Mouse (Mus musculus): Measurements from ENCODE around the gene Myo1g. TPM values are rescaled to one million over a fixed set of nuclear protein-coding genes. Genes with fewer than 3 reads are reported as not detected.

Myo1g gene
- total and polyA plus RNA-seq, 2 experiments from 2014 or later: 0.39 to 0.68 TPM

- H3K36me3 ChIP-seq (ENCODE audit: insufficient read depth, low read length): no peaks in the 10 kb centered on the region
- no peaks in the 10 kb centered on the region for H3K4me1 ChIP-seq (ENCODE audit: insufficient read depth, low read length)
- no peak overlapping the region for H3K4me2 ChIP-seq (ENCODE audit: low read depth, low read length)
- no peak overlapping the region for H3K9ac ChIP-seq (replicated peaks; ENCODE audit: low read length)
- H3K4me3 ChIP-seq (ENCODE audit: low read length): no peak overlapping the region
- H3K27me3 ChIP-seq (ENCODE audit: insufficient read depth, low read length): no peaks in the 10 kb centered on the region
- peak; percentile 77 for ATAC-seq
- peak overlapping the region; percentile 38; the same call in 1 of the 2 replicates for H3K27ac ChIP-seq
- peak; percentile 66 for TF ChIP-seq CTCF (IDR thresholded peaks at IDR 0.05; ENCODE audit: low read depth)
- peak; percentile 71 for DNase-seq (ENCODE audit: low spot score)
- WGBS: 34% methylated on average over 6 of the region's 6 CpGs
- H3K9me3 ChIP-seq (ENCODE audit: low read length): no peaks in the 10 kb centered on the region
Observed at GRCm38 (mm10) chr11:6489691-6490503, 30.9 kb downstream of the Myo1g start.

DNA sequence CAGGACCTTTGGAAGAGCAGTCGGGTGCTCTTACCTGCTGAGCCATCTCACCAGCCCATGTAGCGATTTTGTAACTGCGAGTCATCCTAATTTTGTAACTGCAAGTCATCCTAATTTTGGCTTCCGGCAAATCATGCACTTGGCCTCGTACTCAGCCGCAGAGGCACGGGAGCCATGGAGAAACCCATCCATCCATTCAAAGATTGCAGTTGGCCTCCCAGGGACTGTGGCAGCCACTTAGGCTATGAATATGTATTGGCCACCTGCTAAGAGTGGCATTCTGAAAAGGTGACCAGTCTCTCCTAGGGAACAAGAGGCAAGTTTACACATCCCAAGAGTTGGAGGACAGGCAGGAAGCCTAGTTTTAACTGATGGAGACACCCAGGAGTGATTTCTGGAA lies 31.5 kb downstream of the Myo1g start:
- ATAC-seq (peak; percentile 80), DNase-seq (ENCODE audit: low spot score) (peak; percentile 55)
- Histone ChIP-seq H3K4me3 (ENCODE audit: low read length) (no peak overlapping the region), H3K9ac (replicated peaks; ENCODE audit: low read length) (no peak overlapping the region), H3K9me3 (ENCODE audit: low read length) (no peaks in the 10 kb centered on the region), H3K27ac (peak overlapping the region; percentile 38; the same call in 1 of the 2 replicates), H3K4me2 (ENCODE audit: low read depth, low read length) (no peak overlapping the region), H3K27me3 (ENCODE audit: insufficient read depth, low read length) (no peaks in the 10 kb centered on the region), H3K4me1 (ENCODE audit: insufficient read depth, low read length) (no peaks in the 10 kb centered on the region), H3K36me3 (ENCODE audit: insufficient read depth, low read length) (no peaks in the 10 kb centered on the region)
- TF ChIP-seq CTCF (IDR thresholded peaks at IDR 0.05; ENCODE audit: low read depth): no peak
- 31% methylated on average over 7 of the region's 7 CpGs for WGBS

DNA sequence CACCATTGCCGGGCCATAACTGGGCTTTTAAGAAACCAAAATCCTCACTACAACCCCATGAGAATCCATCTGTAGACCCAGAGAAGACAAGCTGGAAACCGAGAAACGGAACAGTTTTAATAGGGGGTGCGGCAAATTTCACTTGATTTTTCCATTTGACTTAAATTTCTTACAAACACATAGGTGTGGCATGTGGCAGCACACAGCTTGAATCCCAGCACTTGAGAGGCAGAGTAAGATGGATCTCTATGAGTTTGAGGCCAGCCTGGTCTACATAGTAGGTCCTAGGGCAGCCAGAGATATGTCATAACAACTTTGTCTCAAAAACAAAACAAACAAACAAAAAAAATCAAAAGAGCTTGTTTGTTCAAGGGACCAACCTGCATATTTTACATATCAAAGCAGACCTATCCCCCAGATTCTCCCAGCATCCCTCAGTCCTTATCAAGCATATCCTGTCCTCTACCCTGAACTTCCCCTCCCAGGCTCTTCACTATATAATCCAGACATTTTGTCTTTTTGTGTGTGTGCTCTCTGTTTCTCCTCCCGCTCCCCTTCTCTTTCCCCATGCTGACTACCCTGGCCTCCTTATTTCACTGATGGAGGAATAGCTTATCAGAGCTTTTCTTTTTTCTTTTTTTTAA lies 32.6 kb downstream of the Myo1g start:
- Histone ChIP-seq H3K36me3 (ENCODE audit: insufficient read depth, low read length) (no peaks in the 10 kb centered on the region), H3K27me3 (ENCODE audit: insufficient read depth, low read length) (no peaks in the 10 kb centered on the region), H3K4me1 (ENCODE audit: insufficient read depth, low read length) (no peaks in the 10 kb centered on the region), H3K4me3 (ENCODE audit: low read length) (no peak overlapping the region), H3K4me2 (ENCODE audit: low read depth, low read length) (no peak overlapping the region), H3K9me3 (ENCODE audit: low read length) (no peaks in the 10 kb centered on the region), H3K9ac (replicated peaks; ENCODE audit: low read length) (no peak overlapping the region), H3K27ac (no peak overlapping the region)
- DNase-seq (ENCODE audit: low spot score) (no peak), ATAC-seq (no peak)
- no peak for TF ChIP-seq CTCF (IDR thresholded peaks at IDR 0.05; ENCODE audit: low read depth)
- 97% methylated on average over 5 of the region's 5 CpGs for WGBS

GRCm38 (mm10) chr11:6487496-6487895 lies 33.3 kb downstream of the Myo1g start:
- no peaks in the 10 kb centered on the region for H3K9me3 ChIP-seq (ENCODE audit: low read length)
- DNase-seq (ENCODE audit: low spot score): no peak
- H3K27ac ChIP-seq: no peak overlapping the region
- H3K27me3 ChIP-seq (ENCODE audit: insufficient read depth, low read length): no peaks in the 10 kb centered on the region
- no peak overlapping the region for H3K4me3 ChIP-seq (ENCODE audit: low read length)
- no peak for ATAC-seq
- no peaks in the 10 kb centered on the region for H3K36me3 ChIP-seq (ENCODE audit: insufficient read depth, low read length)
- H3K4me1 ChIP-seq (ENCODE audit: insufficient read depth, low read length): 0 out of 2 replicates have a peak, but pooled peaks cover 5% of the 10 kb centered on the region
- WGBS: 58% methylated on average over 7 of the region's 7 CpGs
- no peak for TF ChIP-seq CTCF (IDR thresholded peaks at IDR 0.05; ENCODE audit: low read depth)
- no peak overlapping the region for H3K9ac ChIP-seq (replicated peaks; ENCODE audit: low read length)
- no peak overlapping the region for H3K4me2 ChIP-seq (ENCODE audit: low read depth, low read length)

DNA sequence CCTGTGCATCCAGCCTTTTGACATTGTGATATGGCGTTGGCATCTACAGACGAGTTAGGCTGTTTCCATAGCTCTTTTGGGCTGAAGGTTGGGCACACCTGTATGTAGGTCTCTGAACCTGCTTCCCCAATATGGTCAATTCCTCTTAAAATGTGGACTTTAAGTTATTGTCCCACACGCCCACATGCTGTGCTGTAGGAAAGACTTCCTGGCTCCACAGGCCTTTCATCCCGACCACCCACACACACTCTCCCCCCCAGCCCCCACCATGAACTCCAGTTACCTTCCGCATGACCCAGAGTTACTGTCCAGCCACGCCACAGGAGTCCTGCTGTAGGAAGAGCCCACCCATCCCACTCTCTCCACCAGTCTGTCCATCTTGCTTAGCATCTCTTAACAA lies 33.8 kb downstream of the Myo1g start:
- no peak overlapping the region for H3K4me2 ChIP-seq (ENCODE audit: low read depth, low read length)
- no peaks in the 10 kb centered on the region for H3K27me3 ChIP-seq (ENCODE audit: insufficient read depth, low read length)
- H3K9me3 ChIP-seq (ENCODE audit: low read length): no peaks in the 10 kb centered on the region
- H3K9ac ChIP-seq (replicated peaks; ENCODE audit: low read length): no peak overlapping the region
- TF ChIP-seq CTCF (IDR thresholded peaks at IDR 0.05; ENCODE audit: low read depth): no peak
- H3K4me3 ChIP-seq (ENCODE audit: low read length): no peak overlapping the region
- WGBS: 64% methylated on average over 6 of the region's 6 CpGs
- 0 out of 2 replicates have a peak, but pooled peaks cover 8% of the 10 kb centered on the region for H3K4me1 ChIP-seq (ENCODE audit: insufficient read depth, low read length)
- DNase-seq (ENCODE audit: low spot score) (no peak), ATAC-seq (no peak)
- no peak overlapping the region for H3K27ac ChIP-seq
- H3K36me3 ChIP-seq (ENCODE audit: insufficient read depth, low read length): no peaks in the 10 kb centered on the region

DNA sequence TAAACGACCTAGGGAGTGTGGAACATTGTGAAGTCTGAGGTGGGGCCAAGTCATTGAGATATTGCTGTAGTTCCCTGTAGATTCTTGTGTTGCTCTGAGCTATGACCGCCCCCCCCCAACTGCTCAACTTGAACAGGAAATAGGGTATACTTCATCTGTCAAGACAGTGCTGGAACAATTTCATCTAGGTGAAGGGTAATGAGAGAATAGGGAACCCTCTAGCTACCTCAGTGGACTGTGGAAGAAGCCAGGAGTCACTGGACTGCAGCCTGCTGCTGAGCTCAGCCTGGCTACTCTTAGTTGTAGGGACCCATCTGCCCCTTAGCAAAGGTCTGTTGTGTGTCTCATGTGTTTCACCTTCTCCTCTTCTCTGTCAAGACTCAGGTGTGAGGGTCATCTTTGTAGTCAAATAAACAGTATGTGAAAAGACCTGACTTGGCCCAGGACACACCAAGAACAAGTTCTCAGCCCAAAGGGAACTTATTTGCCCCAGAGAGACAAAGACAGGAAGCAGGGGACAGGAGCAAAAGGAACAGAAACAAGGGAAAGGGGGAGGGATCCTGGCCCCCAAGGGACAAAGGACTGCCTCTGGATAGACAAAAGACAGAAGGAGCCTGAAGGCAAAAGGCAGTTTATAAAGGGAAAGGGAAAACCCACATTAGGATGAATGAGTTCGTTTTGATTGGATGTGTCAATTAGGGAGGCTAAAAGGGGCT lies 36.4 kb downstream of the Myo1g start:
- no peak for ATAC-seq
- H3K4me1 ChIP-seq (ENCODE audit: insufficient read depth, low read length): peaks cover 14% of the 10 kb centered on the region; the same call in 1 of the 2 replicates
- H3K27ac ChIP-seq: no peak overlapping the region
- H3K4me3 ChIP-seq (ENCODE audit: low read length): no peak overlapping the region
- no peaks in the 10 kb centered on the region for H3K27me3 ChIP-seq (ENCODE audit: insufficient read depth, low read length)
- H3K36me3 ChIP-seq (ENCODE audit: insufficient read depth, low read length): no peaks in the 10 kb centered on the region
- WGBS: 51% methylated on average over 3 of the region's 3 CpGs
- H3K9me3 ChIP-seq (ENCODE audit: low read length): no peaks in the 10 kb centered on the region
- TF ChIP-seq CTCF (IDR thresholded peaks at IDR 0.05; ENCODE audit: low read depth): no peak
- no peak for DNase-seq (ENCODE audit: low spot score)
- H3K9ac ChIP-seq (replicated peaks; ENCODE audit: low read length): no peak overlapping the region
- no peak overlapping the region for H3K4me2 ChIP-seq (ENCODE audit: low read depth, low read length)
